Mouse (Mus musculus): Measurements from ENCODE around the gene Syt15. TPM values are rescaled to one million over a fixed set of nuclear protein-coding genes. Genes with fewer than 3 reads are reported as not detected.

Syt15 gene
- under 1 TPM; 0.15 to 0.38 (median 0.30) TPM for total RNA-seq (2022)

- no peak for DNase-seq
These were observed at the start of gene Syt15 for GRCm38 (mm10) chr14:34219295-34219694. Syt15 (plus strand) TSS chr14:34219595.

- no peak for DNase-seq
These were observed 48.3 kb upstream of the Syt15 start for GRCm38 (mm10) chr14:34171107-34171506.

GRCm38 (mm10) chr14:34179351-34179750 lies 40.0 kb upstream of the Syt15 start:
- DNase-seq, result no peak

GRCm38 (mm10) chr14:34183101-34183500 lies 36.3 kb upstream of the Syt15 start:
- no peak for DNase-seq

- DNase-seq, result peak; percentile 71
These were observed 30.8 kb upstream of the Syt15 start for GRCm38 (mm10) chr14:34188629-34189028.

GRCm38 (mm10) chr14:34190361-34190760 lies 29.0 kb upstream of the Syt15 start:
- DNase-seq, result peak; percentile 62

DNA sequence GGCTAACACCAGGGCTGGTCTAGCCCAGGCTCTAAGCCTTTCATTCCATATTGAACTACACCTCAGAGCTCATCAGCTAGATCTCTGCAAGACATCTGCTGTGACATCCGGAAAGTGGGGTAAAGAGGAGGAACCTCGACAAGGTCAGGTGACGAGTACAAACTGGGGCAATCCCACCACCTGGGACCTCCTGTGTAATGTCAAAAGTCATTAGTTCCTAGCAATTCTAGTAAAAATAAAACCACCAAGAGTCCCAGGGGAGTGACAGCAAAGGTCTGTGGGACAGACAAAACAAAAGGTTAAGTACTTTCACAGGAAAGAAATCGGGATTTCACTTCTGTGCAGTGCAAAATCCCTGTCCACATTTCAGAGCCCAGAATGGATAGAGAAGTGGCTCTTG lies 25.5 kb upstream of the Syt15 start:
- no peak for DNase-seq

GRCm38 (mm10) chr14:34195466-34195865 lies 23.9 kb upstream of the Syt15 start:
- no peak for DNase-seq

GRCm38 (mm10) chr14:34196706-34197105 lies 22.7 kb upstream of the Syt15 start:
- peak; percentile 71 for DNase-seq

GRCm38 (mm10) chr14:34200738-34201230 lies 18.6 kb upstream of the Syt15 start:
- no peak for DNase-seq

DNA sequence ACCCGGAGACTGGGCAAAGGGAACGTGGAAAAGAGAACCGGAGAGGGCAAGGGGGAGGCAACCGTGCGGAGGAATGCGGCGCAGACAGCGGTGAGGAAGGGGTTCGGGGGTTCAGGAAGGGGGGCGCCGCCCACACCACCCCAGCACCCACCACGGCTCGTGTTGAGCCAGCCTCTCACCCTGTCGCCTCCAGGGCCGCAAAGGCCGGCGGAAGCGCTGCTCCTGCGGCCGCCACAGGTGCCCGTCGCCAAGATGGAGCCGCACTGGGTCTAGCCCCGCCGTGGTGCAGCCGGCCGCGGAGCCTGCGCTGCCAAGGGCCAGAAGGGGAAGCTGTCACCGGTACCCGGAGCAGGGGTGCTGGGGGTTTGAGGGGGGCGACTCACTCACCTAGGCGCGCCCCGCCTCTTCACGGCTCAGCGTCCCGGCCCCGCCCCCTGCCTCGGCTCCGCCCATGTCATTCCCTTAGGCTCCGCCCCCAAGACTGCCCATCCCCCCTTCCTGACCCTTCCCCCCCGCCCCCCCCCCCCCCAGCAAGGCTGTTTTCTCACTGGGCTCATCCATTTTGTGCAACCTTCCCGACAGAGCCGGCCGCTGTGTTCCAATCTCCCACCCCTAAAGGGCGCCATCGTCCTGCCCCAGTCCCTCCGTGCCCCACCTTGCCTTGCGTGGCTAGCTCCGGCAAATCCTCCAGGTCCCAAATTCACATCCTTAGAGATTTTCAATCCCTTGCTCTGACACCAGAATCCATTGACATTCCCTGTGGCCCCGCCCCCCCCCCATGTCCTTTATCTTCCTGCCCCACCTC lies 18.0 kb upstream of the Syt15 start, which contains the start of gene Gprin2:
Gprin2 (minus strand) TSS at position 423 of the 805 bp plus-strand sequence.
- DNase-seq, result no peak

GRCm38 (mm10) chr14:34207996-34208395 lies 11.4 kb upstream of the Syt15 start:
- DNase-seq, result no peak

GRCm38 (mm10) chr14:34208651-34209050 lies 10.7 kb upstream of the Syt15 start:
- DNase-seq, result no peak

- no peak for DNase-seq
These were observed 10.3 kb upstream of the Syt15 start for GRCm38 (mm10) chr14:34209080-34209479.

GRCm38 (mm10) chr14:34209942-34210341 lies 9.5 kb upstream of the Syt15 start:
- DNase-seq, result no peak

DNA sequence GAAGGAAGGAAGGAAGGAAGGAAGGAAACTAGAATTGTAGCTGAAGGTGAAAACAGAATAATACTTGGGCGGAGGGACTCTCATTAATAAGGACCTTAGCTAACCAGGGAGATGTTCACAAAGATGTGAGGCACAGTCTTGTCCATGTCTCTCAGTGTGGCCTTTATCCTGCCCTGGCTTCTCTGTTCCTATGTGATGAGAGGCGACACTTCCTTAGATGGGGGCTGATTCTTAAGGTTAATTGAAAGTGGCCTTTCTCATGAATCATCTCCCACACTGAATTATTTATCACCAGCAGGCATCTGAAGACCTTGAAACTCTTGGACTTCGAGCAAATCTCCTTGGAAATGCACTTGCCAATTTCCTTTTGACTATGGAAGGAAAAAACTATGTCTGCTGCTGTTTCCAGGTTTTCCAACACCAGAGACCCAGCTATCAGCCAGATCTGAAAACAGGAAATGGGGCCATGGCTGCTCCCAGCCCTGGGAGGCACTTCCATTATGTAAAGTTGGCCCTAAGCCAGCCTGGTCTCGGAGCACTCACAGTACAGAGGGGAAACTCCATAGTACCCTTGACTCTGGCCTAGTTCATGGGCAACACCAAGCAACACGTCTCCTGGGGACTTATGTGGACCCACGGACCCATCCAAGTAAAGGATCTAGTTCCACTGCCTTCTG lies 3.8 kb upstream of the Syt15 start:
- DNase-seq, result peak; percentile 27

GRCm38 (mm10) chr14:34219786-34220198 lies 397 bp downstream of the Syt15 start:
- DNase-seq, result no peak

DNA sequence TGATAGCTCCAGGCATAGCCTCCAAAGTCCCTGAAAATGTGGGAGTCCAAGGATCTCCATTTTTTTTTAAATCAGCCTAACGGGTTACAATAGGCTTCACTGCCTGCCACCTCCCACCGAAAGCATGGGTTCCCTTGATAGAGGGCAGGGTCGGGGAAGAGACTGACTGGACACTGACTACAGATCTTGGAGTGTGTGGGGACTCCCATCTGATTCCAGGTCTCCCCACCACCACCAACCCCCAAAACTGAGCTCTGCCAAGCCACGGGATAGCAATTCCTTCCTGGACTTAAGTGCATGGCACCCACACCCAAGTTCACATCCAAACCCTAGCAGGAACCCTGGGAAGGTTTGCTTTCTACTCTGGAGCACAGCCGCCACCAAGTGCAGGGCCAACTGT lies 1.0 kb downstream of the Syt15 start:
- no peak for DNase-seq

- no peak for DNase-seq
These were observed 2.2 kb downstream of the Syt15 start for GRCm38 (mm10) chr14:34221416-34222077.

- DNase-seq, result no peak
These were observed 4.0 kb downstream of the Syt15 start for GRCm38 (mm10) chr14:34223362-34223898.

DNA sequence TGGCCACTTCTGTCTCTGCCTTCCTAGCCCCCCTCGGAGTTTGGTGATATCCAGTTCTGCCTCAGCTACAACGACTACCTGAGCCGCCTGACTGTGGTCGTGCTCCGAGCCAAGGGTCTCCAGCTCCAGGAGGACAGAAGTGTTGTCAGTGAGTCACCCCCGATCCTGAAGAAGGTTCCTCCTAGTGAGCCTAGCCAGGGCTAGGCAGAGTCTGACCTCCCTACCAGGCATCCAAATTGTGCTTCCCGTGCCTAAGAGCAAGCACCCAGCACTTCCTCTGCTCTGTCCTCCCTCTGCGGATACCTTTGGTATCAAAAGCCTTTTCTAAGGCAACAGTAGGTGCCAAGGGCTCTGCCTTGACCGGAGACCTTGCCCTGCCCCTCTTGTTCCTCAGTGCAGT lies 6.6 kb downstream of the Syt15 start:
- DNase-seq, result no peak

- no peak for DNase-seq
These were observed 7.2 kb downstream of the Syt15 start for GRCm38 (mm10) chr14:34226566-34226965.

GRCm38 (mm10) chr14:34227981-34228380 lies 8.6 kb downstream of the Syt15 start:
- DNase-seq, result no peak

Measured in adrenal gland, adult 8-10 months (tissue).